Mouse (Mus musculus): Measurements from ENCODE around the gene Prrg2.

DNA sequence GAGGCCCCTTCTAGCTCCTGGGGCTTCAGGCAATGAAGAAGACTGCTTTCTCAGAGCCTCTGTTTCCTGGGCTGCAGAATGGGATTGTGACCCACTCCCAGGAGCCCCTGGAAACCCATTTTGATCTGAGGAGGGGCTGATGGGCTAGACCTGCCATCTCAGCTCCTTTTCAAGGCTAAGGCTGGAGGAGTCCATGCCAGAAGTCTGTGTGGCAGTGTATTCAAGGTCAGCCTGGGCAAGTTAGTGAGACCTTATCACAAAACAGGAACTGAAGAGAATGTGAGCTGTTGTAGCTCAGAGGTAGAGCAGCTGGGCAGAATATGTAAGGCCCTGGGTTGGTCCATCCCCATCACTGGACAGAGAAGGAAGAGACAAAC, 5.5 kb downstream of the Prrg2 start:
- TF ChIP-seq ZC3H11A (IDR thresholded peaks at IDR 0.05; ENCODE audit: borderline replicate concordance, low read depth, low read length) (no peak), MAFK (IDR thresholded peaks at IDR 0.05; ENCODE audit: insufficient read depth, low read depth, low read length) (no peak), HCFC1 (IDR thresholded peaks at IDR 0.05; ENCODE audit: borderline replicate concordance, insufficient read depth, low read length) (no peak)
